Mouse (Mus musculus): Measurements from ENCODE around the gene Lpxn. TPM values are rescaled to one million over a fixed set of nuclear protein-coding genes. Genes with fewer than 3 reads are reported as not detected.

Lpxn gene
- total RNA-seq, 2 experiments from 2014 or later: 1.1 to 1.3 TPM

GRCm38 (mm10) chr19:12801046-12801445 is 5.1 kb downstream of the Lpxn start:
- DNase-seq: no peak
- intact Hi-C loops (cut with DNase I): no loop called here

- intact Hi-C loops (cut with DNase I): no loop called here
- DNase-seq: no peak
These were observed 6.8 kb downstream of the Lpxn start for GRCm38 (mm10) chr19:12802830-12803229.

GRCm38 (mm10) chr19:12804237-12804636 is 8.2 kb downstream of the Lpxn start:
- DNase-seq: no peak
- intact Hi-C loops (cut with DNase I): no loop called here

- DNase-seq: no peak
- intact Hi-C loops (cut with DNase I): no loop called here
These were observed 9.7 kb downstream of the Lpxn start for GRCm38 (mm10) chr19:12805730-12806129.

- intact Hi-C loops (cut with DNase I): no loop called here
These were observed 10.2 kb downstream of the Lpxn start for GRCm38 (mm10) chr19:12806214-12806613.

GRCm38 (mm10) chr19:12812644-12813364 is 16.8 kb downstream of the Lpxn start:
- no peak for DNase-seq
- intact Hi-C loops (cut with DNase I): no loop called here

More at GRCm38 (mm10) chr19:12806214-12806613, 10.2 kb downstream of the Lpxn start:
- no peak for DNase-seq

GRCm38 (mm10) chr19:12813883-12814282 is 17.9 kb downstream of the Lpxn start:
- DNase-seq: no peak
- intact Hi-C loops (cut with DNase I): no loop called here

- intact Hi-C loops (cut with DNase I): loop anchor here (5.0 kb wide), 1 partner anchor 221 kb away; the partner anchor contains the start of gene Gm4952
- no peak for DNase-seq
These were observed 22.5 kb downstream of the Lpxn start for GRCm38 (mm10) chr19:12818507-12818906.

GRCm38 (mm10) chr19:12820383-12820782 is 24.4 kb downstream of the Lpxn start:
- DNase-seq: peak in 1 of 2 experiments; percentile 44
- intact Hi-C loops (cut with DNase I): loop anchor here (2.0 to 5.0 kb wide), 2 partner anchors 98 to 302 kb away; no protein-coding TSS in a partner anchor

GRCm38 (mm10) chr19:12824549-12824948 is 28.6 kb downstream of the Lpxn start:
- intact Hi-C loops (cut with DNase I): loop anchor here (5.0 kb wide), 1 partner anchor 102 kb away; no protein-coding TSS in a partner anchor
- DNase-seq: no peak

- intact Hi-C loops (cut with DNase I): no loop called here
These were observed 34.9 kb downstream of the Lpxn start for GRCm38 (mm10) chr19:12830823-12831430.

GRCm38 (mm10) chr19:12831559-12831958 is 35.6 kb downstream of the Lpxn start:
- DNase-seq: no peak
- intact Hi-C loops (cut with DNase I): no loop called here

More at GRCm38 (mm10) chr19:12830823-12831430, 34.9 kb downstream of the Lpxn start:
- DNase-seq: no peak

- intact Hi-C loops (cut with DNase I): no loop called here
- DNase-seq: no peak
These were observed 37.6 kb downstream of the Lpxn start for GRCm38 (mm10) chr19:12833625-12834024.

GRCm38 (mm10) chr19:12838507-12838906 is 42.5 kb downstream of the Lpxn start:
- no peak for DNase-seq
- intact Hi-C loops (cut with DNase I): no loop called here

GRCm38 (mm10) chr19:12846382-12846781 is 50.4 kb downstream of the Lpxn start, which contains the start of gene Gm5244:
Gm5244 (plus strand) TSS chr19:12846682.
- DNase-seq: no peak
- intact Hi-C loops (cut with DNase I): no loop called here

GRCm38 (mm10) chr19:12856983-12857382 is 61.0 kb downstream of the Lpxn start, which contains the start of gene Olfr1444:
Olfr1444 (plus strand) TSS chr19:12857283.
- DNase-seq: no peak
- intact Hi-C loops (cut with DNase I): no loop called here

Other genes with a start within 250 kb of the Lpxn start
- not detected for gene Gm4952, start 196.2 kb upstream of the Lpxn start, total RNA-seq (2021)
- not detected for gene Glyat, start 162.9 kb upstream of the Lpxn start, total RNA-seq (2021)
- gene Olfr1442, start 125.8 kb upstream of the Lpxn start, total RNA-seq (2021): not detected
- gene Olfr1443, start 118.1 kb upstream of the Lpxn start, total RNA-seq (2021): not detected
- not detected for gene Keg1, start 100.4 kb upstream of the Lpxn start, total RNA-seq (2021)
- gene Cntf, start 30.6 kb upstream of the Lpxn start, total RNA-seq (2021): 1 to 10 TPM; 1.6 to 2.0 TPM
- 10 to 100 TPM; 69.4 to 70.8 TPM for gene Zfp91, start 67 bp upstream of the Lpxn start, total RNA-seq (2021)
- gene Gm5244, start 50.5 kb downstream of the Lpxn start, total RNA-seq (2021): not detected
- gene Olfr1444, start 61.1 kb downstream of the Lpxn start, total RNA-seq (2021): not detected
- not detected for gene Olfr1445, start 87.7 kb downstream of the Lpxn start, total RNA-seq (2021)
- not detected for gene Olfr1446, start 97.3 kb downstream of the Lpxn start, total RNA-seq (2021)
- gene Olfr1447, start 107.5 kb downstream of the Lpxn start, total RNA-seq (2021): not detected
- gene Olfr1448, start 128.2 kb downstream of the Lpxn start, total RNA-seq (2021): not detected
- not detected for gene Olfr1449, start 134.6 kb downstream of the Lpxn start, total RNA-seq (2021)
- gene Olfr1450, start 154.1 kb downstream of the Lpxn start, total RNA-seq (2021): not detected
- not detected for gene Olfr1451, start 198.8 kb downstream of the Lpxn start, total RNA-seq (2021)
- not detected for gene Olfr1453, start 232.1 kb downstream of the Lpxn start, total RNA-seq (2021)